Comparison of ENCODE assay signal across 18 mouse cellular contexts in the genomic region with DNA sequence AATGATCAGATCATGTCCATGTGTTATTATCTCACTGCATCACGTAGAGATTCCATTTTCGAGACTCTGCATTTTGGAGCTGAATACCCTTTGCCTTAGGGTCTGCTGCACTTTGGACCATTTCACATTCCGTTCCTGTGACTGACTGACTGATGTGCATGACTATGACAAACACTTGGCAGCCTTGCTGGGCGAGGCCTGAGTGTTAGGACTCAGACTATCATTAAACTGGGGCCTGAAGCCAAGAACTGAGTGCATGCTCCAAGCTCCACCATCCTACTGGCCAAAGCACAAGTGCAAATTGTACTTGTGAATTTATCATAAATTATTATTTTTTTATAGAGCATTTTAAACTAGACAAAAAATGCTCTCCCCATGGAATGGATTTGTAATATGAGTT.
DNase-seq lines count a peak whose midpoint lies in the region.
"Had no signal": no experiment of that assay in that cellular context is flagged by ENCODE, and none has a peak within 500 bp of the region (broad histone marks: within the 10 kb centered on the region; RNA-seq: fewer than 3 reads in every experiment).

No protein-coding gene starts in this region.

- WGBS in heart, embryonic 10.5 days: 72% methylated on average over 4 of the region's 4 CpGs

- no peak overlapping the region for H3K4me3 ChIP-seq in heart, embryonic 10.5 days
- H3K4me3 ChIP-seq: forebrain, embryonic 10.5 days; heart, embryonic 13.5 days; hindbrain, embryonic 15.5 days; lung, embryonic 15.5 days; neural tube, embryonic 15.5 days had no signal

- no peaks in the 10 kb centered on the region for H3K27me3 ChIP-seq in heart, embryonic 10.5 days (ENCODE audit: insufficient read depth, poor library complexity, severe bottlenecking)
- H3K27me3 ChIP-seq: heart, embryonic 13.5 days; hindbrain, embryonic 15.5 days; lung, embryonic 15.5 days; neural tube, embryonic 15.5 days had no signal

- H3K9me3 ChIP-seq in heart, embryonic 10.5 days: no peaks in the 10 kb centered on the region
- H3K9me3 ChIP-seq: forebrain, embryonic 10.5 days; heart, embryonic 13.5 days; hindbrain, embryonic 15.5 days; lung, embryonic 15.5 days; neural tube, embryonic 15.5 days had no signal

- peak; percentile 39 for DNase-seq in heart, adult 8-10 months (ENCODE audit: low spot score)
- DNase-seq in heart, embryonic 10.5 days (ENCODE audit: low spot score): no peak
- DNase-seq in lung, postnatal 14 days: peak; percentile 7
- no peak for DNase-seq in lung, postnatal 25 days (ENCODE audit: low spot score)
- peak; percentile 39 for DNase-seq in gastrocnemius, postnatal 14 days
- DNase-seq in kidney, postnatal 36 days: peak; percentile 32 to 78
- no peak for DNase-seq in urinary bladder, postnatal 25 days (ENCODE audit: low spot score)
- DNase-seq in right cerebral cortex, adult 2 months (ENCODE audit: low spot score in 2 of 2): no peak
- DNase-seq: adrenal gland, adult 2 months; cerebellum, adult 18-20 months; liver; retina, postnatal 1 day had no signal

- H3K36me3 ChIP-seq in heart, embryonic 10.5 days: no peaks in the 10 kb centered on the region
- H3K36me3 ChIP-seq: forebrain, embryonic 10.5 days; heart, embryonic 13.5 days; hindbrain, embryonic 15.5 days; lung, embryonic 15.5 days; neural tube, embryonic 15.5 days had no signal

- no peak overlapping the region for H3K27ac ChIP-seq in heart, embryonic 10.5 days
- H3K27ac ChIP-seq: forebrain, embryonic 10.5 days; heart, embryonic 13.5 days; hindbrain, embryonic 15.5 days; lung, embryonic 15.5 days; neural tube, embryonic 15.5 days; stomach, postnatal 0 days had no signal

- H3K4me1 ChIP-seq in heart, embryonic 10.5 days: no peaks in the 10 kb centered on the region
- H3K4me1 ChIP-seq: forebrain, embryonic 10.5 days; heart, embryonic 13.5 days; hindbrain, embryonic 15.5 days; lung, embryonic 15.5 days; neural tube, embryonic 15.5 days had no signal

- intact Hi-C loops in gastrocnemius, postnatal 14 days (cut with DNase I; ENCODE audit: low total_unique reads): no loop called here

Comparison
In these comparisons a context has a peak if more than half of its experiments do, and no peak if none do; other contexts are left out.
1. DNase-seq: peak in heart, adult 8-10 months (single experiment), lung, postnatal 14 days (single experiment), gastrocnemius, postnatal 14 days (single experiment) and kidney, postnatal 36 days (2 of 2); none in heart, embryonic 10.5 days (single experiment), lung, postnatal 25 days (single experiment), urinary bladder, postnatal 25 days (single experiment) and right cerebral cortex, adult 2 months (0 of 2).